Mouse (Mus musculus) midbrain, embryonic 13.5 days (tissue): Measurements from ENCODE around the gene Fancc. TPM values are rescaled to one million over a fixed set of nuclear protein-coding genes. Genes with fewer than 3 reads are reported as not detected.
"Not testable (repeated sequence)": the region's sequence is repeated elsewhere in the genome, so short reads cannot be mapped to it uniquely, and the experiment has no call there.

Experiments used
- ATAC-seq: fragments of 200-750 bp; cut with Nextera tagmentation; 2 replicates; pipeline ENCODE4 v1.8.0; 2017; ENCODE audit warnings: mild to moderate bottlenecking, moderate TSS enrichment, moderate library complexity
- H3K27ac ChIP-seq: fragments of 300-500 bp; sonication (generic); 2 replicates; pipeline ENCODE4 v1.5.1; 2015; ENCODE audit warnings: inconsistent platforms, mild to moderate bottlenecking, moderate library complexity
- H3K27me3 ChIP-seq: fragments of 300-500 bp; sonication (generic); 2 replicates; pipeline ENCODE4 v1.6.1; 2015; ENCODE audit warnings: mild to moderate bottlenecking, inconsistent platforms
- H3K36me3 ChIP-seq: fragments of 300-500 bp; sonication (generic); 2 replicates; pipeline ENCODE4 v1.6.1; 2015; ENCODE audit warnings: mild to moderate bottlenecking, inconsistent platforms
- H3K4me1 ChIP-seq: fragments of 300-500 bp; sonication (generic); replicated peaks from 2 replicates; pipeline ENCODE4 v1.6.1; 2015; ENCODE audit warnings: inconsistent platforms
- H3K4me2 ChIP-seq: fragments of 300-500 bp; sonication (generic); replicated peaks from 2 replicates; pipeline ENCODE4 v1.6.1; 2015; ENCODE audit warnings: moderate library complexity, mild to moderate bottlenecking, inconsistent platforms
- H3K4me3 ChIP-seq: fragments of 300-500 bp; sonication (generic); replicated peaks from 2 replicates; pipeline ENCODE4 v1.5.1; 2015; ENCODE audit warnings: mild to moderate bottlenecking, inconsistent platforms
- H3K9ac ChIP-seq: fragments of 300-500 bp; sonication (generic); replicated peaks from 2 replicates; pipeline ENCODE4 v1.6.1; 2015; ENCODE audit warnings: mild to moderate bottlenecking, inconsistent platforms
- H3K9me3 ChIP-seq: fragments of 300-500 bp; sonication (generic); 2 replicates; pipeline ENCODE4 v1.6.1; 2016; ENCODE audit warnings: mild to moderate bottlenecking, inconsistent platforms
- WGBS: fragments of 180-500 bp; shearing (Covaris S2); methylation state at CpG from one replicate; pipeline ENCODE4 v1.1.7; 2015; 5-methylcytosine and 5-hydroxymethylcytosine counted together
- polyA plus RNA-seq: library from polyadenylated mRNA; unstranded; fragments of >200 nt; fragmentation: Nextera tagmentation; extraction: Ambion mirVana; gene quantifications from 2 replicates; pipeline ENCODE4 v1.2.1, GENCODE M21; 2015

The Fancc gene
- polyA plus RNA-seq, 1 experiment from 2014 or later, result 19.7 TPM

DNA sequence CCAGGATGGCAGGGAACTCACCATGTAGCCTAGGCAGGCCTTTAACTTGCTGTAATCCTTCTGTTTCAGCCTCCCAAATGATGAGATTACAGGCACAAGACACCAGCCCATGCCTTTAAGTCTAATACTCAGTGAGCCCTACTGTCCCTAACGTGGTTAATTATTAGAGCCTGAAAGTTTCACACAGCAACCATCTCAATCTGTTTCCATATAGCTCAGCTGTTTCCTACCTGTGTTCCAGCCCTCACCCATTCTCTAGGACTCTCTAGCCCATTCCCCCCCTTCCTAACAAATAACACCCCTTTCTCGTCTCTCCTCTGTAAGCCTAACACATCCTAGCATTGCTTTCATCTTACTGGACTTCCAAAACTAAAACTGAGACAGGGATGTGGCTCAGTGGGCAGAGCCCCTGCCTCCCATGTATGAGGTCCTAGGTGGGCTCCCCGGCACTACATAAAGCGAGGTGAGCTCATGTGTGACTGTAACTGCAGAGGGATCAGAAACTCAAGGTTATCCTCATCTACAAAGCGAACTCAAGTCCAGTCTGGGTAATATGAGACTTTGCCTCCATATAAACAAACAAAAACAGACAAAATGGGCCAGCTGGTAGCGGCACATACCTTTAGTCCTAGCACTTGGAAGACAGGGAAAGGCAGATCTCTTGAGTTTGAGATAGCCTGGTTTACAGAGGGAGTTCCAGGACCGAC lies 123.5 kb downstream of the Fancc start:
- no peak overlapping the region for H3K27ac ChIP-seq
- H3K4me3 ChIP-seq, result no peak overlapping the region
- H3K4me2 ChIP-seq, result no peak overlapping the region
- H3K9me3 ChIP-seq, result no peaks in the 10 kb centered on the region
- no peak for ATAC-seq
- 92% methylated on average over 7 of the region's 7 CpGs for WGBS
- no peak overlapping the region for H3K9ac ChIP-seq
- H3K36me3 ChIP-seq, result no peaks in the 10 kb centered on the region
- no peaks in the 10 kb centered on the region for H3K4me1 ChIP-seq
- no peaks in the 10 kb centered on the region for H3K27me3 ChIP-seq

DNA sequence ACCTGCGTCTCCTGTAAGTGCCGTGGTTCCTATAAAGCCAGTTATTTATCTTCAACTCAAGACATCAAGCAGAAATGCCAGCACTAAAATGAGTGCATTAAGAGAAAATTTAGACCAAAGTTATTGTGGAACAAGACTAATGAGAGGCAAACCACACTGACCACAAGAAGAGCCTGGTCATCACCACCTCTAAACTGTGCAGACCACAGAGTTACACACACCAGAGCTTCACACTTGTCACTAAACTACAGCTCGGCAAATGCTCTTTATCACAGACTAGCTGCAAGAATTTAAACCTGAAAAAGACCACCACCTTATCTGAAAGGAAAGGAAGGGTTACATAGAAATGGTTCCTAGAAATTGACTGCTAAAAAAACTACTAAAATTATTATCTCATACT lies 135.3 kb downstream of the Fancc start:
- Histone ChIP-seq H3K9ac (no peak overlapping the region), H3K4me3 (no peak overlapping the region), H3K9me3 (no peaks in the 10 kb centered on the region), H3K4me2 (no peak overlapping the region), H3K4me1 (no peaks in the 10 kb centered on the region), H3K36me3 (no peaks in the 10 kb centered on the region), H3K27ac (no peak overlapping the region), H3K27me3 (no peaks in the 10 kb centered on the region)
- ATAC-seq, result no peak
- WGBS, result 96% methylated on average over 3 of the region's 3 CpGs

DNA sequence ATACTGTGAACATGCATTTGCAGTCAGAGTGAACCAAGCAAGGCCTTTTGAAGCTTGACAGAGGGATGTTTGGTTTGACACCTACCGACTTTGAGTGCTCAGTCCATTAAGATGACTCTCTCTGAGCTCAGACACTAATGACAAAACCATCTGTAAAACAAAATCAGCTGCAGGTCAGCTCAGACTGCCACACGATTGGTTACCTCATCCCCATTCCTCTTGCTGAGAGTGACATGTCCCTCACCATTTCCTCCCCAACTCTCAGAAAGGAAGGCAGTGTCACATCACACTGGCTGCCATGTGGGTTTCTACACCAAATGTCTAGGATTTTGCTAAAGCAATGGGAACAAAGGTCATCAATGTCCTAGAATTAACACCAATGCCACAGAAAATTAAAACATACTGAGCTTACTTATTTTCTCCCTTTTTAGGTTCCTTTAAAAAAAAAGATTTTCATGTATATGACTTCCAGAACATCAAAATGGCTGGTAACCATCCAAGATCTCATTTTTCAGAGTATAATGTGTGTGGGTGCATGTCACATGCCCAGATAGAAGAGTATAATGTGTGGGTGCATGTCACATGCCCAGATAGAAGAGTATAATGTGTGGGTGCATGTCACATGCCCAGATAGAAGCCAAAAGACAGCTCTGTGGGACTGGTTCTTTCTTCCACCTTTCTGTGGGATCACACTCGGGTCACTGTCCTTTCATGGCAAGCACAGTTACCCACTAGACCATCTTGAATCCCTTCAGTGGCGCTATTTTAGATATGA lies 136.8 kb downstream of the Fancc start:
- no peaks in the 10 kb centered on the region for H3K9me3 ChIP-seq
- H3K27me3 ChIP-seq, result no peaks in the 10 kb centered on the region
- no peak for ATAC-seq
- no peak overlapping the region for H3K9ac ChIP-seq
- no peak overlapping the region for H3K4me2 ChIP-seq
- H3K36me3 ChIP-seq, result no peaks in the 10 kb centered on the region
- H3K4me3 ChIP-seq, result no peak overlapping the region
- no peak overlapping the region for H3K27ac ChIP-seq
- 92% methylated on average over 4 of the region's 4 CpGs for WGBS
- no peaks in the 10 kb centered on the region for H3K4me1 ChIP-seq

DNA sequence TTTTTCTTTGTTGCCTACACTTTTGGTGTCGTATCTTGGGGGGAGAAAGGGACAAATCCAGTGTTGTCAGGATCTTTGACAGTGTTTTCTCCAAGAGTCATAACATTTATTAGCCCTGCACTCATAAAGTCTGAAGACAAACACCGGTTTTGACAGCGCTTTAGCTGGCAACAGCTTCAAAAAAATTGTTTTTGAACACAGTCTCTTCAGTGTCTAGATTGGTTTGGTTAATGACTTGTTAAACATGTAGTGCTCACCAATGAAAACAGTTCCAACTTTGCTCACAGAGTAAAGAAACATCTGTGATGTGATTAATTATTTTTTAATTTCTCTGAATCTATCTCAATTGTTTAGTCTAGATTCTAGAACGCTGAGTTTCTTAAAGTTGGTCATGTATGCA lies 137.7 kb downstream of the Fancc start:
- no peaks in the 10 kb centered on the region for H3K36me3 ChIP-seq
- H3K27me3 ChIP-seq, result no peaks in the 10 kb centered on the region
- no peak overlapping the region for H3K4me3 ChIP-seq
- no peaks in the 10 kb centered on the region for H3K9me3 ChIP-seq
- no peaks in the 10 kb centered on the region for H3K4me1 ChIP-seq
- no peak for ATAC-seq
- WGBS, result 91% methylated on average over 4 of the region's 4 CpGs
- H3K27ac ChIP-seq, result no peak overlapping the region
- H3K4me2 ChIP-seq, result no peak overlapping the region
- H3K9ac ChIP-seq, result no peak overlapping the region

DNA sequence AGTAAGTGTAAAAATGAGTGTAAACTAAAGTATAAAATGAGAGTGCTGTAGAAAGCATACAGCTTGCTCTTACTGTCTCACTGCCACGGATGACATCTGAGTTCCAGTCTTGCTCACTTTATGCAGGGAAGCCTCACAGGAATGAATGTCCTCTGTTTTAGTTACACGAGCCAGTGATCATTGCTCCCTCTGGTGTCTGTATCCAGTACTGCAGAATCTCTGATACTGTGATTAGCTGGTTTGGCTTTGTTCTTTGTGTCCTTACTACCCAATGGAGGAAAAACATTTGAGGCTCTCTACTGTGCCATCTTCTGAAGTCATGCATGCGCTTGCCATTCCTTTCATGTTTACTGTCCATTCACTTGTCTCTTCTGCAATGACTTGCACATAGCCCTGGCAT lies 140.5 kb downstream of the Fancc start:
- no peaks in the 10 kb centered on the region for H3K27me3 ChIP-seq
- ATAC-seq, result 0 out of 2 replicates have a peak, but pooled peaks have one; percentile 45
- WGBS, result 40% methylated on average over 3 of the region's 3 CpGs
- no peak overlapping the region for H3K9ac ChIP-seq
- H3K4me3 ChIP-seq, result no peak overlapping the region
- no peaks in the 10 kb centered on the region for H3K9me3 ChIP-seq
- H3K4me2 ChIP-seq, result no peak overlapping the region
- H3K27ac ChIP-seq, result no peak overlapping the region
- no peaks in the 10 kb centered on the region for H3K36me3 ChIP-seq
- H3K4me1 ChIP-seq, result no peaks in the 10 kb centered on the region

DNA sequence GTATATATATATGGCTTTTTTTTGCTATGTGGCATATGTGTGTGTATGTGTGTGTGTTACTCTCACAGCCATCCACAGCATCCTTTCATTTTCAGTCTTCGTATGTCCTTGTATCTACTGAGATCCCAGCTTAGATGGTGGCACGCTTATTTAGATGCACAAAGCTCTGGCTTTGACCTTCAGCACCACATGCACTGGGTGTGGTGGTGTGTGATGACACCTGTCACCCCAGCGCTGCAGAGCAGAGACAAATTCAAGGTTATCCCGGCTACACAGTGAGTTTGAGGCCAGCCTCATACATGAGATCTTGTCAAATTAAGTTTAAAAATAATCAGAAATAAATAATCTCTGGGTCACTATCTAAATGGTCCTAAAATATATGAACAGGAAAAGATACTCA lies 141.0 kb downstream of the Fancc start:
- Histone ChIP-seq H3K9me3 (no peaks in the 10 kb centered on the region), H3K9ac (no peak overlapping the region), H3K4me2 (no peak overlapping the region), H3K36me3 (no peaks in the 10 kb centered on the region), H3K27ac (no peak overlapping the region), H3K4me3 (no peak overlapping the region), H3K27me3 (no peaks in the 10 kb centered on the region), H3K4me1 (no peaks in the 10 kb centered on the region)
- WGBS, result 96% methylated on average over 4 of the region's 4 CpGs
- ATAC-seq, result no peak

DNA sequence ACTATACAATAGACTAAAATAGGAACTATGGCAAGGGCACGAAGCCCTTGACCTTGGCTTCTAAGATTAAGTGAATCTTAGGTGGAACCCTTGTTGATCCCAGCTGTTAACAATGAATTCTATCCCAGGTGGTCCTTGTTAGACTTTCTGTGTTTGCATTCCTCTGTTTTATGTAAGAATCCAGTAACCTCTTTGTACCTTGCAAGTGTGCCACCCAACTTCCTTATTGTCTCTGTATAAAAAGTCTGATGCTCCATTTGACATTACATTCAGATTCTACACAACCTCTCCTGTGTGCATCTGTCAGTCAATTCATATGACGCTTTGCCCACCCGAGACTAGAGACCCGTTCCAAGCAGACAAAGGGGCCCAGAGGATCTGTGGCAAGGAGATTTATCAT lies 143.8 kb downstream of the Fancc start:
- H3K4me2 ChIP-seq, H3K9me3 ChIP-seq, H3K27ac ChIP-seq, H3K27me3 ChIP-seq, H3K9ac ChIP-seq, H3K4me3 ChIP-seq, H3K36me3 ChIP-seq, H3K4me1 ChIP-seq, ATAC-seq: not testable (repeated sequence)
- WGBS, result 87% methylated on average over 4 of the region's 4 CpGs

DNA sequence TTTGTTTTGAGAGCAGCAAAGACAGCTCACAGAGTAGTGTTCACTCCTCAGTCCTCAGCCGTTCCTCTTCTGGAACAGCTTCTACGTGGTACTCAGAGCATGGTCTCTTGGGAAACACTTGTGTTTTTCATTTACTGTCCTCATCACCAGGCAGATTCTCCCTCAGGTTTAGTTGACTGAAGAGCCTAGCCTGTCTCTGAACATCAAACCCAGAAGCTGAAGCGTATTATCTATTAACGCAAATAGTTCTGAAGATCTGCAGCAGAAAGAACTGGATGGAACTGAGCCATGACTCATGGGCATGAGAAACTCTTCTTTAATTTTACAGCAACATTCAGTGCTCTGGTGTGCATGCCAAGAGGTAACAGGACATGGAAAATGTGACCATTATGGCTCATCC lies 147.0 kb downstream of the Fancc start:
- Histone ChIP-seq H3K9ac (no peak overlapping the region), H3K36me3 (no peaks in the 10 kb centered on the region), H3K4me1 (no peaks in the 10 kb centered on the region), H3K27ac (no peak overlapping the region), H3K27me3 (no peaks in the 10 kb centered on the region), H3K9me3 (no peaks in the 10 kb centered on the region), H3K4me3 (no peak overlapping the region), H3K4me2 (no peak overlapping the region)
- no peak for ATAC-seq
- WGBS, result 95% methylated on average over 4 of the region's 4 CpGs

DNA sequence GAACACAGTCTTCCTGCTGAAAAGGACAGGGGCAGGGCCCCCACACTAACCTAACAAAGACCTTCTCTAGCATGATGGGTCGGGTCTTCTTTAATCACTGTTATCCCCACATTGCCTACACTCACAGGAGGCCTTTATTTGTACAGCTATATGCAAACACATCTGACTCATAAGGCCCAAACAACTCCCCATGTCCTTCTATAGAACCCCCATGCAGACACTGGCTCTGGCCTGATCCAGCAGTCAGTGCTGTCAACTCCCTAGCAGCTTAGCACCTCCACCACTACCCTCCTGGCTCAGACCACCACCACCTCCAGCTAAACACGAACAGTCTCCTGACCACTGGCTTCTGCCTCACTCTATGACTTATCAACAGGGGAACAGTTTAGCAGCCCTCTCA lies 149.4 kb downstream of the Fancc start:
- Histone ChIP-seq H3K9ac (no peak overlapping the region), H3K9me3 (no peaks in the 10 kb centered on the region), H3K4me2 (no peak overlapping the region), H3K36me3 (no peaks in the 10 kb centered on the region), H3K4me1 (no peaks in the 10 kb centered on the region), H3K27me3 (no peaks in the 10 kb centered on the region), H3K4me3 (no peak overlapping the region), H3K27ac (no peak overlapping the region)
- WGBS, result 87% methylated on average over 2 of the region's 2 CpGs
- ATAC-seq, result no peak

DNA sequence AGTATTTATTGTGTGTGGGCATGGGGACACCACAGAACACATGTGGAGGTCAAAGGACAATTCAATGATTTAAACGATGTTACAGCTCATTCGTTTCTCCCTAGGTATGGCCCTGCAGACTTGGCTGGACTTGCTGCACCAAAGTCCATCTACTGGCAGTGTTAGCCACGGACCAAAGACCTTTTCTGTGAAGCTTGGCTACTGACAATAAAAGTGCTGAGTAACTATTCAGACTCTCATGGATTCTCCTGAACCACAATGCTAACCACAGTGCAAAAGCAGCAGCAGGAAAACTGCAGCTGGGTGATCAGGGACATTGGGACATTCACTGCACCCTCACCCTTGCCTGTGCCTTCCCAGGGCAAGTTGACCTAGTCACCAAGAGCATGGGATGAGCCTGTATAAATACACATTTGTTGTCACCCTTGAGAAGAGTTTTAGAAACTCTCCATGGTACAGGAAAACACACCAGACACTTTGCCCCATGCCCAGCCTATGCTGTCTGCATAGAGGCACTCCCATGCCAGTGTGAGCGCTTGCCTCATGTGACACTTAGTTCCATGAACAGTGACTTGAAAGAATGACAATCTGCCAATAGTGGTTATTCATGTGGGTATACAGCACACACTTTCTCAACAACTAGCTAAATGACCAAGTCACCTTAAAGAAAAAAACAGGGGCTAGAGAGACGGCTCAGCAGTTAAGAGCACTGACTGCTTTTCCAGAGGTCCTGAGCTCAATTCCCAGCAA lies 151.4 kb downstream of the Fancc start:
- no peak overlapping the region for H3K4me2 ChIP-seq
- no peak overlapping the region for H3K27ac ChIP-seq
- H3K4me3 ChIP-seq, result no peak overlapping the region
- H3K27me3 ChIP-seq, result no peaks in the 10 kb centered on the region
- peaks cover 3% of the 10 kb centered on the region; the same call in 1 of the 2 replicates for H3K36me3 ChIP-seq
- H3K4me1 ChIP-seq, result no peaks in the 10 kb centered on the region
- no peaks in the 10 kb centered on the region for H3K9me3 ChIP-seq
- ATAC-seq, result no peak
- WGBS, result 81% methylated on average over 5 of the region's 5 CpGs
- H3K9ac ChIP-seq, result no peak overlapping the region

DNA sequence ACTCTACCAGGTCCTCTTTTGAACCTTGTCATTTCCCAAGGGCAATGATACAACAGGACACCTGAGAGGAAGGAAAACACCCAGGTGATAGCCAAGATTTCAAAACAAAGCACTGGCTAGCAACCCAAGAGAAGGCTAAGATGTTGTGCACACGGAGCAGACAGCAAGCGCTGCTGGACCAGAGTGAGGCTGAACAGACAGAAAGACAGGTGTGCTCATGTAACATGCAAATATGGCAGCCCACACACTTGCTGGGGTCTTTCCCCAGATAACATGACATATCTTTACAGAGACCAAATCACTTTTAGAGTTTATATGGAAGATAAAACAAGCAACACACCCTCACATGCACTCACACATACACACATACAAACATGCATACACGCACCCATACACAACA lies 152.6 kb downstream of the Fancc start:
- ATAC-seq, result no peak

DNA sequence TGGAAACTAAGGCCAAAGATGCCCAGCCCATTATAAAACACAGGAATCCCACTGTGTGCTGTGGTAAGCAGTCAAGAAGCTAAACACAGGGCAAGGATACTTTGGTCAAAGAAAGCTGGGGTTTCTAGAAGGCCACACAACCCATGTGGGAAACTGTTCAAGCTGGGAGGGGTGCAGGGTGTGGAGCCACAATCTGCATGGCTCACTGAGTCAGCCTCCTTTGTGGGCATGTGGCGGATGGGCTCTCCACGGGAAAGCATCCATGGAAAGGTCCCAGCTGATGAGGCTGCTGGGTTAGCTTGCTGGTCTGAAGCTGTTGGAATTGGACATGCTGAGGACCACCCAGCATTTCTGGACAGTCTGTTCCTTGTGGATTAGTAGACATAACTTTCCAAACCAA lies 154.3 kb downstream of the Fancc start:
- 86% methylated on average over 2 of the region's 2 CpGs for WGBS
- H3K4me1 ChIP-seq, result 0 out of 2 replicates have a peak, but pooled peaks cover 1% of the 10 kb centered on the region

More for the DNA sequence above, 152.6 kb downstream of the Fancc start:
- H3K4me3 ChIP-seq, result no peak overlapping the region
- 95% methylated on average over 3 of the region's 3 CpGs for WGBS
- no peaks in the 10 kb centered on the region for H3K27me3 ChIP-seq
- peaks cover 4% of the 10 kb centered on the region; the same call in 1 of the 2 replicates for H3K36me3 ChIP-seq
- H3K9ac ChIP-seq, result no peak overlapping the region
- H3K4me2 ChIP-seq, result no peak overlapping the region
- H3K27ac ChIP-seq, result no peak overlapping the region
- H3K9me3 ChIP-seq, result no peaks in the 10 kb centered on the region
- no peaks in the 10 kb centered on the region for H3K4me1 ChIP-seq

More for the DNA sequence above, 154.3 kb downstream of the Fancc start:
- ATAC-seq, result no peak
- Histone ChIP-seq H3K36me3 (peaks cover 6% of the 10 kb centered on the region; the same call in 1 of the 2 replicates), H3K27me3 (no peaks in the 10 kb centered on the region), H3K27ac (no peak overlapping the region), H3K4me3 (no peak overlapping the region), H3K4me2 (no peak overlapping the region), H3K9me3 (no peaks in the 10 kb centered on the region), H3K9ac (no peak overlapping the region)
